Mouse (Mus musculus): ENCODE results near the gene Iah1. TPM values are rescaled to one million over a fixed set of nuclear protein-coding genes. Genes with fewer than 3 reads are reported as not detected.

Iah1 gene
- polyA plus RNA-seq, 1 experiment from 2014 or later = 55.8 TPM

- peak overlapping the region; percentile 96 for H3K4me3 ChIP-seq (ENCODE audit: low read depth, low read length)
- peak overlapping the region; percentile 89 for H3K9ac ChIP-seq (ENCODE audit: low read depth, low read length)
- no peak for ATAC-seq (ENCODE audit: low read depth)
- peak overlapping the region; percentile 87 for H3K27ac ChIP-seq (ENCODE audit: low read length)
- 12% methylated on average over 18 of the region's 18 CpGs for WGBS (ENCODE audit: insufficient replicate concordance)
- peaks cover 20% of the 10 kb centered on the region for H3K4me1 ChIP-seq (ENCODE audit: control insufficient read depth, low read depth, low read length)
- no peaks in the 10 kb centered on the region for H3K9me3 ChIP-seq (replicated peaks; ENCODE audit: control insufficient read depth, low read length)
- H3K27me3 ChIP-seq (ENCODE audit: control insufficient read depth, insufficient read depth, low read depth, low read length) = no peaks in the 10 kb centered on the region
- H3K36me3 ChIP-seq (ENCODE audit: control insufficient read depth, insufficient read depth) = peaks cover 5% of the 10 kb centered on the region
- H3K4me2 ChIP-seq (ENCODE audit: low read depth, low read length) = peak overlapping the region; percentile 96
These were observed 29.2 kb upstream of the Iah1 start for GRCm38 (mm10) chr12:21286712-21287650.

- H3K4me2 ChIP-seq (ENCODE audit: low read depth, low read length) = no peak overlapping the region
- no peak overlapping the region for H3K27ac ChIP-seq (ENCODE audit: low read length)
- WGBS (ENCODE audit: insufficient replicate concordance) = 83% methylated on average over 3 of the region's 3 CpGs
- peaks cover 20% of the 10 kb centered on the region for H3K4me1 ChIP-seq (ENCODE audit: control insufficient read depth, low read depth, low read length)
- H3K27me3 ChIP-seq (ENCODE audit: control insufficient read depth, insufficient read depth, low read depth, low read length) = no peaks in the 10 kb centered on the region
- H3K9me3 ChIP-seq (replicated peaks; ENCODE audit: control insufficient read depth, low read length) = no peaks in the 10 kb centered on the region
- H3K4me3 ChIP-seq (ENCODE audit: low read depth, low read length) = no peak overlapping the region
- no peak overlapping the region for H3K9ac ChIP-seq (ENCODE audit: low read depth, low read length)
- H3K36me3 ChIP-seq (ENCODE audit: control insufficient read depth, insufficient read depth) = peaks cover 14% of the 10 kb centered on the region
- no peak for ATAC-seq (ENCODE audit: low read depth)
These were observed 27.3 kb upstream of the Iah1 start for GRCm38 (mm10) chr12:21288716-21289395.

GRCm38 (mm10) chr12:21289651-21290050 is 26.5 kb upstream of the Iah1 start:
- Histone ChIP-seq H3K27ac (ENCODE audit: low read length) (no peak overlapping the region), H3K27me3 (ENCODE audit: control insufficient read depth, insufficient read depth, low read depth, low read length) (no peaks in the 10 kb centered on the region), H3K4me2 (ENCODE audit: low read depth, low read length) (no peak overlapping the region), H3K4me3 (ENCODE audit: low read depth, low read length) (no peak overlapping the region), H3K36me3 (ENCODE audit: control insufficient read depth, insufficient read depth) (peaks cover 19% of the 10 kb centered on the region), H3K4me1 (ENCODE audit: control insufficient read depth, low read depth, low read length) (peaks cover 20% of the 10 kb centered on the region), H3K9ac (ENCODE audit: low read depth, low read length) (no peak overlapping the region), H3K9me3 (replicated peaks; ENCODE audit: control insufficient read depth, low read length) (no peaks in the 10 kb centered on the region)
- 78% methylated on average over 6 of the region's 6 CpGs for WGBS (ENCODE audit: insufficient replicate concordance)
- ATAC-seq (ENCODE audit: low read depth) = no peak

GRCm38 (mm10) chr12:21298856-21299255 is 17.3 kb upstream of the Iah1 start:
- Histone ChIP-seq H3K9me3 (replicated peaks; ENCODE audit: control insufficient read depth, low read length) (no peaks in the 10 kb centered on the region), H3K27ac (ENCODE audit: low read length) (no peak overlapping the region), H3K27me3 (ENCODE audit: control insufficient read depth, insufficient read depth, low read depth, low read length) (no peaks in the 10 kb centered on the region), H3K36me3 (ENCODE audit: control insufficient read depth, insufficient read depth) (peaks cover 31% of the 10 kb centered on the region), H3K4me2 (ENCODE audit: low read depth, low read length) (no peak overlapping the region), H3K4me3 (ENCODE audit: low read depth, low read length) (no peak overlapping the region), H3K9ac (ENCODE audit: low read depth, low read length) (no peak overlapping the region), H3K4me1 (ENCODE audit: control insufficient read depth, low read depth, low read length) (peaks cover 6% of the 10 kb centered on the region)
- 86% methylated on average over 11 of the region's 11 CpGs for whole genome bisulfite sequencing (ENCODE audit: insufficient replicate concordance)
- ATAC-seq (ENCODE audit: low read depth) = no peak

GRCm38 (mm10) chr12:21301324-21301723 is 14.9 kb upstream of the Iah1 start:
- Histone ChIP-seq H3K4me1 (ENCODE audit: control insufficient read depth, low read depth, low read length) (peaks cover 6% of the 10 kb centered on the region), H3K27me3 (ENCODE audit: control insufficient read depth, insufficient read depth, low read depth, low read length) (no peaks in the 10 kb centered on the region), H3K36me3 (ENCODE audit: control insufficient read depth, insufficient read depth) (peaks cover 22% of the 10 kb centered on the region), H3K4me2 (ENCODE audit: low read depth, low read length) (no peak overlapping the region), H3K27ac (ENCODE audit: low read length) (peak overlapping the region; percentile 0; the same call in 1 of the 2 replicates), H3K9me3 (replicated peaks; ENCODE audit: control insufficient read depth, low read length) (no peaks in the 10 kb centered on the region), H3K4me3 (ENCODE audit: low read depth, low read length) (no peak overlapping the region), H3K9ac (ENCODE audit: low read depth, low read length) (no peak overlapping the region)
- WGBS (ENCODE audit: insufficient replicate concordance) = 62% methylated on average over 7 of the region's 7 CpGs
- 0 out of 2 replicates have a peak, but pooled peaks have one; percentile 15 for ATAC-seq (ENCODE audit: low read depth)

- Histone ChIP-seq H3K9ac (ENCODE audit: low read depth, low read length) (no peak overlapping the region), H3K4me3 (ENCODE audit: low read depth, low read length) (no peak overlapping the region), H3K27ac (ENCODE audit: low read length) (peak overlapping the region; percentile 21; the same call in 1 of the 2 replicates), H3K4me2 (ENCODE audit: low read depth, low read length) (no peak overlapping the region), H3K27me3 (ENCODE audit: control insufficient read depth, insufficient read depth, low read depth, low read length) (no peaks in the 10 kb centered on the region), H3K9me3 (replicated peaks; ENCODE audit: control insufficient read depth, low read length) (no peaks in the 10 kb centered on the region), H3K4me1 (ENCODE audit: control insufficient read depth, low read depth, low read length) (peaks cover 6% of the 10 kb centered on the region), H3K36me3 (ENCODE audit: control insufficient read depth, insufficient read depth) (peaks cover 17% of the 10 kb centered on the region)
- 63% methylated on average over 8 of the region's 8 CpGs for WGBS (ENCODE audit: insufficient replicate concordance)
- ATAC-seq (ENCODE audit: low read depth) = peak; percentile 62
These were observed 14.3 kb upstream of the Iah1 start for GRCm38 (mm10) chr12:21301932-21302331.

GRCm38 (mm10) chr12:21302361-21302783 is 13.8 kb upstream of the Iah1 start:
- Histone ChIP-seq H3K4me2 (ENCODE audit: low read depth, low read length) (no peak overlapping the region), H3K9ac (ENCODE audit: low read depth, low read length) (no peak overlapping the region), H3K4me1 (ENCODE audit: control insufficient read depth, low read depth, low read length) (peaks cover 6% of the 10 kb centered on the region), H3K27me3 (ENCODE audit: control insufficient read depth, insufficient read depth, low read depth, low read length) (no peaks in the 10 kb centered on the region), H3K27ac (ENCODE audit: low read length) (peak overlapping the region; percentile 21; the same call in 1 of the 2 replicates), H3K9me3 (replicated peaks; ENCODE audit: control insufficient read depth, low read length) (no peaks in the 10 kb centered on the region), H3K36me3 (ENCODE audit: control insufficient read depth, insufficient read depth) (peaks cover 16% of the 10 kb centered on the region), H3K4me3 (ENCODE audit: low read depth, low read length) (no peak overlapping the region)
- peak; percentile 76 for ATAC-seq (ENCODE audit: low read depth)
- 23% methylated on average over 5 of the region's 5 CpGs for WGBS (ENCODE audit: insufficient replicate concordance)

GRCm38 (mm10) chr12:21305741-21306140 is 10.4 kb upstream of the Iah1 start:
- Histone ChIP-seq H3K27ac (ENCODE audit: low read length) (no peak overlapping the region), H3K4me3 (ENCODE audit: low read depth, low read length) (no peak overlapping the region), H3K4me1 (ENCODE audit: control insufficient read depth, low read depth, low read length) (peaks cover 6% of the 10 kb centered on the region), H3K27me3 (ENCODE audit: control insufficient read depth, insufficient read depth, low read depth, low read length) (no peaks in the 10 kb centered on the region), H3K9ac (ENCODE audit: low read depth, low read length) (no peak overlapping the region), H3K36me3 (ENCODE audit: control insufficient read depth, insufficient read depth) (peaks cover 20% of the 10 kb centered on the region), H3K4me2 (ENCODE audit: low read depth, low read length) (no peak overlapping the region), H3K9me3 (replicated peaks; ENCODE audit: control insufficient read depth, low read length) (no peaks in the 10 kb centered on the region)
- WGBS (ENCODE audit: insufficient replicate concordance) = 68% methylated on average over 4 of the region's 4 CpGs
- no peak for ATAC-seq (ENCODE audit: low read depth)

- H3K4me2 ChIP-seq (ENCODE audit: low read depth, low read length) = no peak overlapping the region
- H3K9ac ChIP-seq (ENCODE audit: low read depth, low read length) = no peak overlapping the region
- ATAC-seq (ENCODE audit: low read depth) = no peak
- no peaks in the 10 kb centered on the region for H3K27me3 ChIP-seq (ENCODE audit: control insufficient read depth, insufficient read depth, low read depth, low read length)
- H3K4me1 ChIP-seq (ENCODE audit: control insufficient read depth, low read depth, low read length) = peaks cover under 1% of the 10 kb centered on the region
- H3K36me3 ChIP-seq (ENCODE audit: control insufficient read depth, insufficient read depth) = peaks cover 20% of the 10 kb centered on the region
- no peak overlapping the region for H3K27ac ChIP-seq (ENCODE audit: low read length)
- WGBS (ENCODE audit: insufficient replicate concordance) = 75% methylated on average over 4 of the region's 4 CpGs
- H3K9me3 ChIP-seq (replicated peaks; ENCODE audit: control insufficient read depth, low read length) = no peaks in the 10 kb centered on the region
- H3K4me3 ChIP-seq (ENCODE audit: low read depth, low read length) = no peak overlapping the region
These were observed 9.5 kb upstream of the Iah1 start for GRCm38 (mm10) chr12:21306721-21307120.
